Mouse (Mus musculus) embryonic facial prominence, embryonic 12.5 days (tissue): ENCODE measurements around the gene Gm10037. TPM values are rescaled to one million over a fixed set of nuclear protein-coding genes. Genes with fewer than 3 reads are reported as not detected.

ENCODE experiments used
- ATAC-seq: fragments of 200-750 bp; cut with Nextera tagmentation; 2 replicates; pipeline ENCODE4 v1.8.0; 2017; ENCODE audit not compliant: insufficient number of reproducible peaks, insufficient read depth, low FRiP score, low TSS enrichment
- H3K27ac ChIP-seq: fragments of 300-500 bp; sonication (generic); 2 replicates; pipeline ENCODE4 v1.5.1; 2016; ENCODE audit warnings: mild to moderate bottlenecking
- H3K27me3 ChIP-seq: fragments of 300-500 bp; sonication (generic); 2 replicates; pipeline ENCODE4 v1.6.1; 2016; ENCODE audit warnings: mild to moderate bottlenecking, moderate library complexity
- H3K36me3 ChIP-seq: fragments of 300-500 bp; sonication (generic); 2 replicates; pipeline ENCODE4 v1.6.1; 2016; ENCODE audit warnings: mild to moderate bottlenecking
- H3K4me1 ChIP-seq: fragments of 300-500 bp; sonication (generic); 2 replicates; pipeline ENCODE4 v1.6.1; 2016
- H3K4me2 ChIP-seq: fragments of 300-500 bp; sonication (generic); replicated peaks from 2 replicates; pipeline ENCODE4 v1.6.1; 2016; ENCODE audit warnings: mild to moderate bottlenecking, moderate library complexity
- H3K4me3 ChIP-seq: fragments of 300-500 bp; sonication (generic); 2 replicates; pipeline ENCODE4 v1.5.1; 2016; ENCODE audit warnings: mild to moderate bottlenecking
- H3K9ac ChIP-seq: fragments of 300-500 bp; sonication (generic); 2 replicates; pipeline ENCODE4 v1.6.1; 2016; ENCODE audit warnings: mild to moderate bottlenecking, moderate library complexity
- H3K9me3 ChIP-seq: fragments of 300-500 bp; sonication (generic); 2 replicates; pipeline ENCODE4 v1.6.1; 2016; ENCODE audit warnings: mild to moderate bottlenecking, moderate library complexity
- WGBS: fragments of 180-500 bp; shearing (Covaris S2); methylation state at CpG from one replicate; pipeline ENCODE4 v1.1.7; 2016; 5-methylcytosine and 5-hydroxymethylcytosine counted together
- polyA plus RNA-seq: library from polyadenylated mRNA; unstranded; fragments of >200 nt; fragmentation: Nextera tagmentation; extraction: Ambion mirVana; gene quantifications from 2 replicates; pipeline ENCODE4 v1.2.1, GENCODE M21; 2016

The Gm10037 gene
- polyA plus RNA-seq, 1 experiment from 2014 or later = 4.1 TPM

GRCm38 (mm10) chr13:67883966-67884365 is 53.1 kb downstream of the Gm10037 start:
- Histone ChIP-seq H3K4me2 (no peak overlapping the region), H3K4me1 (no peaks in the 10 kb centered on the region), H3K27me3 (no peaks in the 10 kb centered on the region), H3K27ac (no peak overlapping the region), H3K4me3 (no peak overlapping the region), H3K9me3 (peaks cover 5% of the 10 kb centered on the region; the same call in 1 of the 2 replicates), H3K36me3 (no peaks in the 10 kb centered on the region), H3K9ac (no peak overlapping the region)
- ATAC-seq = no peak
- WGBS = 92% methylated on average over 8 of the region's 8 CpGs

Other genes with a start within 250 kb of the Gm10037 start
- 5.3 TPM in 2 replicates for gene Zfp729b, start 221.4 kb upstream of the Gm10037 start, polyA plus RNA-seq
- gene Gm49345, start 193.3 kb upstream of the Gm10037 start, polyA plus RNA-seq = not detected in 2 replicates
- 3.2 and 3.8 TPM in 2 replicates for gene Zfp729a, start 193.3 kb upstream of the Gm10037 start, polyA plus RNA-seq
- 14.8 and 14.9 TPM in 2 replicates for gene Zfp738, start 144.0 kb upstream of the Gm10037 start, polyA plus RNA-seq
- 8.4 and 10.5 TPM in 2 replicates for gene Zfp65, start 101.9 kb upstream of the Gm10037 start, polyA plus RNA-seq
- gene Zfp85, start 75.9 kb upstream of the Gm10037 start, polyA plus RNA-seq = 7.5 and 7.7 TPM in 2 replicates
- 3.3 and 3.8 TPM in 2 replicates for gene Zfp493, start 51.4 kb upstream of the Gm10037 start, polyA plus RNA-seq
- 9.2 and 9.6 TPM in 2 replicates for gene Zfp273, start 17.4 kb upstream of the Gm10037 start, polyA plus RNA-seq
- not detected in 2 replicates for gene BC048507, start 32.2 kb downstream of the Gm10037 start, polyA plus RNA-seq